Mouse (Mus musculus) embryonic fibroblast, embryonic 13.5 days (primary cell): ENCODE measurements around the gene Invs.

ENCODE experiments used
- CTCF ChIP-seq: IDR thresholded peaks from 2 replicates; pipeline ENCODE4 v1.5.1; 2011; ENCODE audit warnings: mild to moderate bottlenecking, control low read depth, low read length, moderate library complexity, borderline replicate concordance; ENCODE audit not compliant: insufficient read depth
- POLR2A ChIP-seq: IDR thresholded peaks from 2 replicates; pipeline ENCODE4 v1.6.1; 2011; ENCODE audit warnings: low read depth, mild to moderate bottlenecking, control low read depth, low read length, moderate library complexity

GRCm38 (mm10) chr4:48242482-48242881 is 37.1 kb upstream of the Invs start:
- TF ChIP-seq POLR2A (no peak), CTCF (no peak)
